Mouse (Mus musculus): ENCODE measurements at regions not wholly inside any gene's neighbourhood (a gene's known extent, or its start where the extent isn't known, plus 50 kb on each side); places are given as distances from the start of the nearest gene placed in this dataset.

- TF ChIP-seq CTCF (conservative IDR thresholded peaks at IDR 0.05; ENCODE audit: low read length) (no peak), NANOG (IDR thresholded peaks at IDR 0.05; ENCODE audit: borderline replicate concordance, low read length) (no peak)
Observed at GRCm38 (mm10) chr7:124914061-124914460, 530.4 kb upstream of the Kdm8 start.
